Mouse (Mus musculus): ENCODE data around the gene Gsdmc3. TPM values are rescaled to one million over a fixed set of nuclear protein-coding genes. Genes with fewer than 3 reads are reported as not detected.
A peak's percentile ranks its signal among the peaks of the same experiment; 100 is the strongest.
"Not testable (repeated sequence)": the region's sequence is repeated elsewhere in the genome, so short reads cannot be mapped to it uniquely, and the experiment has no call there.

The Gsdmc3 gene
- 0.30 and 0.34 TPM in 2 replicates for polyA plus RNA-seq (2014; fragmentation: Nextera tagmentation; extraction: Ambion mirVana)

GRCm38 (mm10) chr15:63878458-63878857, at the start of gene Gsdmc3:
TSS of gene Gsdmc3 (minus strand) at chr15:63878558.
- not testable (repeated sequence) for H3K27me3 ChIP-seq (replicated peaks; ENCODE audit: control insufficient read depth, insufficient read depth, low read length); DNase-seq (ENCODE audit: low spot score); H3K36me3 ChIP-seq (ENCODE audit: control insufficient read depth, insufficient read depth, low read length); H3K27ac ChIP-seq (ENCODE audit: low read depth); H3K4me3 ChIP-seq (ENCODE audit: low read depth, low read length); ATAC-seq (replicated peaks; ENCODE audit: low FRiP score, low TSS enrichment, low read depth); H3K9ac ChIP-seq (ENCODE audit: low read length); H3K4me1 ChIP-seq (replicated peaks; ENCODE audit: control insufficient read depth, insufficient read depth, low read length); H3K4me2 ChIP-seq (ENCODE audit: low read length); H3K9me3 ChIP-seq (ENCODE audit: control insufficient read depth, low read length)
- WGBS = 96% methylated on average over 1 of the region's 3 CpGs

GRCm38 (mm10) chr15:63926201-63926600, 47.8 kb upstream of the Gsdmc3 start:
- Histone ChIP-seq H3K9me3 (ENCODE audit: control insufficient read depth, low read length) (no peaks in the 10 kb centered on the region), H3K36me3 (ENCODE audit: control insufficient read depth, insufficient read depth, low read length) (peaks cover 20% of the 10 kb centered on the region), H3K27ac (ENCODE audit: low read depth) (no peak overlapping the region), H3K27me3 (replicated peaks; ENCODE audit: control insufficient read depth, insufficient read depth, low read length) (no peaks in the 10 kb centered on the region), H3K4me1 (replicated peaks; ENCODE audit: control insufficient read depth, insufficient read depth, low read length) (no peaks in the 10 kb centered on the region), H3K4me2 (ENCODE audit: low read length) (no peak overlapping the region), H3K4me3 (ENCODE audit: low read depth, low read length) (no peak overlapping the region), H3K9ac (ENCODE audit: low read length) (no peak overlapping the region)
- DNase-seq (ENCODE audit: low spot score) (no peak), ATAC-seq (replicated peaks; ENCODE audit: low FRiP score, low TSS enrichment, low read depth) (no peak)
- WGBS = 98% methylated on average over 3 of the region's 3 CpGs

- 93% methylated on average over 1 of the region's 1 CpGs for WGBS
- Histone ChIP-seq H3K36me3 (ENCODE audit: control insufficient read depth, insufficient read depth, low read length) (peaks cover 8% of the 10 kb centered on the region; the same call in 1 of the 2 replicates), H3K4me2 (ENCODE audit: low read length) (no peak overlapping the region), H3K27me3 (replicated peaks; ENCODE audit: control insufficient read depth, insufficient read depth, low read length) (no peaks in the 10 kb centered on the region), H3K9ac (ENCODE audit: low read length) (no peak overlapping the region), H3K9me3 (ENCODE audit: control insufficient read depth, low read length) (no peaks in the 10 kb centered on the region), H3K4me1 (replicated peaks; ENCODE audit: control insufficient read depth, insufficient read depth, low read length) (no peaks in the 10 kb centered on the region), H3K4me3 (ENCODE audit: low read depth, low read length) (no peak overlapping the region), H3K27ac (ENCODE audit: low read depth) (no peak overlapping the region)
- no peak for DNase-seq (ENCODE audit: low spot score)
- no peak for ATAC-seq (replicated peaks; ENCODE audit: low FRiP score, low TSS enrichment, low read depth)
Observed at GRCm38 (mm10) chr15:63924484-63924883, 46.1 kb upstream of the Gsdmc3 start.

GRCm38 (mm10) chr15:63921618-63922017, 43.3 kb upstream of the Gsdmc3 start:
- H3K4me2 ChIP-seq (ENCODE audit: low read length); H3K27ac ChIP-seq (ENCODE audit: low read depth); H3K9ac ChIP-seq (ENCODE audit: low read length); H3K9me3 ChIP-seq (ENCODE audit: control insufficient read depth, low read length); H3K36me3 ChIP-seq (ENCODE audit: control insufficient read depth, insufficient read depth, low read length); H3K27me3 ChIP-seq (replicated peaks; ENCODE audit: control insufficient read depth, insufficient read depth, low read length); H3K4me3 ChIP-seq (ENCODE audit: low read depth, low read length); H3K4me1 ChIP-seq (replicated peaks; ENCODE audit: control insufficient read depth, insufficient read depth, low read length); DNase-seq (ENCODE audit: low spot score): not testable (repeated sequence)
- WGBS = 31% methylated on average over 2 of the region's 5 CpGs
- 0 out of 2 replicates have a peak, but pooled peaks have one; percentile 44 for ATAC-seq (replicated peaks; ENCODE audit: low FRiP score, low TSS enrichment, low read depth)

GRCm38 (mm10) chr15:63919728-63920127, 41.4 kb upstream of the Gsdmc3 start:
- not testable (repeated sequence) for H3K9me3 ChIP-seq (ENCODE audit: control insufficient read depth, low read length); DNase-seq (ENCODE audit: low spot score); H3K36me3 ChIP-seq (ENCODE audit: control insufficient read depth, insufficient read depth, low read length); H3K27ac ChIP-seq (ENCODE audit: low read depth); H3K4me1 ChIP-seq (replicated peaks; ENCODE audit: control insufficient read depth, insufficient read depth, low read length); H3K4me3 ChIP-seq (ENCODE audit: low read depth, low read length); H3K4me2 ChIP-seq (ENCODE audit: low read length); H3K27me3 ChIP-seq (replicated peaks; ENCODE audit: control insufficient read depth, insufficient read depth, low read length); H3K9ac ChIP-seq (ENCODE audit: low read length)
- WGBS = 42% methylated on average over 1 of the region's 2 CpGs
- peak; percentile 52 for ATAC-seq (replicated peaks; ENCODE audit: low FRiP score, low TSS enrichment, low read depth)

GRCm38 (mm10) chr15:63916584-63916983, 38.2 kb upstream of the Gsdmc3 start:
- not testable (repeated sequence) for H3K4me2 ChIP-seq (ENCODE audit: low read length); DNase-seq (ENCODE audit: low spot score); ATAC-seq (replicated peaks; ENCODE audit: low FRiP score, low TSS enrichment, low read depth); H3K4me3 ChIP-seq (ENCODE audit: low read depth, low read length); H3K36me3 ChIP-seq (ENCODE audit: control insufficient read depth, insufficient read depth, low read length); H3K27ac ChIP-seq (ENCODE audit: low read depth); H3K9ac ChIP-seq (ENCODE audit: low read length); H3K9me3 ChIP-seq (ENCODE audit: control insufficient read depth, low read length); H3K4me1 ChIP-seq (replicated peaks; ENCODE audit: control insufficient read depth, insufficient read depth, low read length); H3K27me3 ChIP-seq (replicated peaks; ENCODE audit: control insufficient read depth, insufficient read depth, low read length)
- WGBS = 81% methylated on average over 3 of the region's 4 CpGs

GRCm38 (mm10) chr15:63912197-63912596, 33.8 kb upstream of the Gsdmc3 start, which contains the start of gene Gsdmc4:
TSS of gene Gsdmc4 (minus strand) at chr15:63912297.
- ATAC-seq (replicated peaks; ENCODE audit: low FRiP score, low TSS enrichment, low read depth); DNase-seq (ENCODE audit: low spot score); H3K4me2 ChIP-seq (ENCODE audit: low read length); H3K9ac ChIP-seq (ENCODE audit: low read length); H3K4me3 ChIP-seq (ENCODE audit: low read depth, low read length); H3K4me1 ChIP-seq (replicated peaks; ENCODE audit: control insufficient read depth, insufficient read depth, low read length); H3K27ac ChIP-seq (ENCODE audit: low read depth); H3K9me3 ChIP-seq (ENCODE audit: control insufficient read depth, low read length); H3K27me3 ChIP-seq (replicated peaks; ENCODE audit: control insufficient read depth, insufficient read depth, low read length); H3K36me3 ChIP-seq (ENCODE audit: control insufficient read depth, insufficient read depth, low read length): not testable (repeated sequence)
- 85% methylated on average over 2 of the region's 2 CpGs for WGBS

GRCm38 (mm10) chr15:63909896-63910295, 31.5 kb upstream of the Gsdmc3 start:
- not testable (repeated sequence) for H3K9me3 ChIP-seq (ENCODE audit: control insufficient read depth, low read length); H3K27ac ChIP-seq (ENCODE audit: low read depth); H3K4me1 ChIP-seq (replicated peaks; ENCODE audit: control insufficient read depth, insufficient read depth, low read length); H3K4me2 ChIP-seq (ENCODE audit: low read length); H3K4me3 ChIP-seq (ENCODE audit: low read depth, low read length); ATAC-seq (replicated peaks; ENCODE audit: low FRiP score, low TSS enrichment, low read depth); H3K36me3 ChIP-seq (ENCODE audit: control insufficient read depth, insufficient read depth, low read length); H3K27me3 ChIP-seq (replicated peaks; ENCODE audit: control insufficient read depth, insufficient read depth, low read length); H3K9ac ChIP-seq (ENCODE audit: low read length); DNase-seq (ENCODE audit: low spot score)

- H3K9ac ChIP-seq (ENCODE audit: low read length); ATAC-seq (replicated peaks; ENCODE audit: low FRiP score, low TSS enrichment, low read depth); H3K4me1 ChIP-seq (replicated peaks; ENCODE audit: control insufficient read depth, insufficient read depth, low read length); H3K4me3 ChIP-seq (ENCODE audit: low read depth, low read length); H3K9me3 ChIP-seq (ENCODE audit: control insufficient read depth, low read length); H3K36me3 ChIP-seq (ENCODE audit: control insufficient read depth, insufficient read depth, low read length); H3K27ac ChIP-seq (ENCODE audit: low read depth); H3K4me2 ChIP-seq (ENCODE audit: low read length); H3K27me3 ChIP-seq (replicated peaks; ENCODE audit: control insufficient read depth, insufficient read depth, low read length): not testable (repeated sequence)
- 39% methylated on average over 9 of the region's 9 CpGs for WGBS
- DNase-seq (ENCODE audit: low spot score) = peak; percentile 63
Observed at GRCm38 (mm10) chr15:63895560-63896353, 17.4 kb upstream of the Gsdmc3 start.

Data from intestine, embryonic 14.5 days (tissue).